ENCODE assay signal across 23 mouse cellular contexts in genomic region chr9:50750706-50751105, GRCm38 (mm10). TPM values are rescaled to one million over a fixed set of nuclear protein-coding genes. Genes with fewer than 3 reads are reported as not detected.
A peak's percentile ranks its signal among the peaks of the same experiment; 100 is the strongest.
DNase-seq lines count a peak whose midpoint lies in the region; ATAC-seq lines count a peak whose summit lies in the region.
"Had no signal": no experiment of that assay in that cellular context is flagged by ENCODE, and none has a peak within 500 bp of the region (broad histone marks: within the 10 kb centered on the region; RNA-seq: fewer than 3 reads in every experiment).

No protein-coding gene starts in this region.

- H3K27me3 ChIP-seq in heart, embryonic 12.5 days (replicated peaks) = no peaks in the 10 kb centered on the region
- H3K27me3 ChIP-seq in heart, embryonic 16.5 days (ENCODE audit: control insufficient read depth, insufficient read depth, low read length) = no peaks in the 10 kb centered on the region
- H3K27me3 ChIP-seq in liver, embryonic 11.5 days (replicated peaks; ENCODE audit: control insufficient read depth, insufficient read depth, low read length) = peaks cover 9% of the 10 kb centered on the region; the same call in 1 of the 2 replicates
- H3K27me3 ChIP-seq: kidney, embryonic 15.5 days had no signal

- peaks cover 51% of the 10 kb centered on the region for H3K4me1 ChIP-seq in heart, embryonic 12.5 days (replicated peaks)
- H3K4me1 ChIP-seq in heart, embryonic 16.5 days (ENCODE audit: control insufficient read depth, insufficient read depth, low read length) = peaks cover 20% of the 10 kb centered on the region
- H3K4me1 ChIP-seq in liver, embryonic 11.5 days (replicated peaks; ENCODE audit: control insufficient read depth, insufficient read depth, low read length) = 0 out of 2 replicates have a peak, but pooled peaks cover 2% of the 10 kb centered on the region
- H3K4me1 ChIP-seq: liver, embryonic 15.5 days had no signal

- H3K4me3 ChIP-seq in heart, embryonic 12.5 days = peak overlapping the region; percentile 74
- peak overlapping the region; percentile 69 for H3K4me3 ChIP-seq in heart, embryonic 16.5 days (ENCODE audit: low read length)
- no peak overlapping the region for H3K4me3 ChIP-seq in liver, embryonic 11.5 days (ENCODE audit: low read depth, low read length)
- H3K4me3 ChIP-seq: forebrain, embryonic 10.5 days; kidney, embryonic 15.5 days; liver, embryonic 15.5 days; midbrain, embryonic 12.5 days; neural tube, embryonic 13.5 days had no signal

- H3K36me3 ChIP-seq in heart, embryonic 12.5 days = peaks cover 9% of the 10 kb centered on the region
- H3K36me3 ChIP-seq in heart, embryonic 16.5 days (ENCODE audit: control insufficient read depth, insufficient read depth) = peaks cover 4% of the 10 kb centered on the region; the same call in 1 of the 2 replicates
- no peaks in the 10 kb centered on the region for H3K36me3 ChIP-seq in liver, embryonic 11.5 days (ENCODE audit: control insufficient read depth, insufficient read depth, low read length)
- H3K36me3 ChIP-seq: forebrain, embryonic 10.5 days; kidney, embryonic 15.5 days; liver, embryonic 15.5 days; midbrain, embryonic 12.5 days; neural tube, embryonic 13.5 days had no signal

- peak overlapping the region; percentile 99 for H3K27ac ChIP-seq in heart, embryonic 12.5 days (ENCODE audit: poor library complexity, severe bottlenecking)
- peak overlapping the region; percentile 99 for H3K27ac ChIP-seq in heart, embryonic 16.5 days (ENCODE audit: low read length)
- H3K27ac ChIP-seq in liver, embryonic 11.5 days (ENCODE audit: low read depth, low read length) = no peak overlapping the region
- H3K27ac ChIP-seq: forebrain, embryonic 10.5 days; hindbrain, embryonic 14.5 days; kidney, embryonic 15.5 days; liver, embryonic 15.5 days; midbrain, embryonic 12.5 days; neural tube, embryonic 13.5 days had no signal

- H3K9ac ChIP-seq in heart, embryonic 12.5 days = peak overlapping the region; percentile 93
- peak overlapping the region; percentile 72 for H3K9ac ChIP-seq in heart, embryonic 16.5 days (ENCODE audit: low read length)
- no peak overlapping the region for H3K9ac ChIP-seq in liver, embryonic 11.5 days (ENCODE audit: low read depth, low read length)
- H3K9ac ChIP-seq: forebrain, postnatal 0 days; hindbrain, embryonic 14.5 days; kidney, embryonic 15.5 days; liver, embryonic 15.5 days; midbrain, embryonic 12.5 days; neural tube, embryonic 13.5 days had no signal

- H3K4me2 ChIP-seq in heart, embryonic 12.5 days = peak overlapping the region; percentile 66
- H3K4me2 ChIP-seq in heart, embryonic 16.5 days (ENCODE audit: low read depth, low read length) = peak overlapping the region; percentile 73
- H3K4me2 ChIP-seq in liver, embryonic 11.5 days = no peak overlapping the region
- H3K4me2 ChIP-seq: hindbrain, embryonic 14.5 days; kidney, embryonic 15.5 days; liver, embryonic 15.5 days; midbrain, embryonic 12.5 days; neural tube, embryonic 13.5 days had no signal

- ATAC-seq in heart, embryonic 12.5 days (ENCODE audit: insufficient number of reproducible peaks, low FRiP score) = no peak
- ATAC-seq in heart, embryonic 16.5 days (replicated peaks; ENCODE audit: extremely low read depth, insufficient read depth, low FRiP score) = no peak
- no peak for ATAC-seq in liver, embryonic 11.5 days (replicated peaks; ENCODE audit: low FRiP score)
- ATAC-seq: activated CD4-positive, CD25-positive, alpha-beta regulatory T cell, adult 4 months; forebrain, postnatal 0 days had no signal

- DNase-seq in heart, postnatal 14 days = no peak
- peak; percentile 51 for DNase-seq in lung, postnatal 10 days
- no peak for DNase-seq in lung, postnatal 4 days
- no peak for DNase-seq in adrenal gland, postnatal 4 days (ENCODE audit: low spot score in 2 of 2)
- DNase-seq in liver, embryonic 11.5 days (ENCODE audit: low spot score) = no peak
- DNase-seq: adrenal gland, postnatal 10 days; cerebellum, adult 11-12 months; embryo, embryonic 11 days; forebrain, postnatal 0 days; kidney, postnatal 4 days; right cerebral cortex, adult 18-20 months; thymus, postnatal 14 days had no signal

- no peaks in the 10 kb centered on the region for H3K9me3 ChIP-seq in heart, embryonic 12.5 days (replicated peaks)
- no peaks in the 10 kb centered on the region for H3K9me3 ChIP-seq in heart, embryonic 16.5 days (replicated peaks; ENCODE audit: control insufficient read depth, low read length)
- H3K9me3 ChIP-seq in liver, embryonic 11.5 days (ENCODE audit: control insufficient read depth, low read length) = no peaks in the 10 kb centered on the region
- H3K9me3 ChIP-seq: forebrain, embryonic 10.5 days; kidney, embryonic 15.5 days; liver, embryonic 15.5 days; midbrain, embryonic 12.5 days; neural tube, embryonic 13.5 days had no signal

- WGBS in heart, embryonic 12.5 days = 42% methylated on average over 6 of the region's 6 CpGs
- WGBS in heart, embryonic 16.5 days = 41% methylated on average over 6 of the region's 6 CpGs
- WGBS in liver, embryonic 11.5 days = 84% methylated on average over 6 of the region's 6 CpGs

- intact Hi-C loops in heart, postnatal 14 days (cut with DNase I) = no loop called here

RNA-seq across cellular contexts. Expression of gene Cryab, which starts 0.4 kb away (rescaled TPM):
- polyA plus RNA-seq in heart, embryonic 12.5 days (2016; fragmentation: Nextera tagmentation; extraction: Ambion mirVana) = 1,032 and 1,048 TPM in 2 replicates
- total RNA-seq in heart, postnatal 14 days (2021) = 1,000 to 10,000 TPM; 1,337 to 1,386 TPM
- 1,241 and 1,315 TPM in 2 replicates for polyA plus RNA-seq in heart, embryonic 16.5 days (2015; fragmentation: Nextera tagmentation; extraction: Ambion mirVana)
- total RNA-seq in adrenal gland, postnatal 4 days (2021) = 10 to 100 TPM; 47.8 to 84.1 TPM
- 8.0 and 13.7 TPM in 2 replicates for polyA plus RNA-seq in liver, embryonic 11.5 days (2014; fragmentation: Nextera tagmentation; extraction: Ambion mirVana)
- total RNA-seq: granulocyte monocyte progenitor cell, adult 5-6 weeks; monocyte, adult 5-6 weeks had no signal

RNA-seq across cellular contexts. Expression of gene Hspb2, which starts 1.4 kb away (rescaled TPM):
- polyA plus RNA-seq in heart, embryonic 12.5 days (2016; fragmentation: Nextera tagmentation; extraction: Ambion mirVana) = 284 and 285 TPM in 2 replicates
- total RNA-seq in heart, postnatal 14 days (2021) = 100 to 1,000 TPM; 128 to 131 TPM
- polyA plus RNA-seq in heart, embryonic 16.5 days (2015; fragmentation: Nextera tagmentation; extraction: Ambion mirVana) = 242 and 286 TPM in 2 replicates
- 1 to 10 TPM; 4.8 to 7.6 TPM for total RNA-seq in adrenal gland, postnatal 4 days (2021)
- 1.3 and 2.3 TPM in 2 replicates for polyA plus RNA-seq in liver, embryonic 11.5 days (2014; fragmentation: Nextera tagmentation; extraction: Ambion mirVana)
- total RNA-seq: granulocyte monocyte progenitor cell, adult 5-6 weeks; monocyte, adult 5-6 weeks had no signal

RNA-seq across cellular contexts. Expression of gene 2310030G06Rik, which starts 4.4 kb away (rescaled TPM):
- 9.5 and 13.2 TPM in 2 replicates for polyA plus RNA-seq in heart, embryonic 12.5 days (2016; fragmentation: Nextera tagmentation; extraction: Ambion mirVana)
- 1 to 10 TPM; 2.0 to 3.2 TPM for total RNA-seq in heart, postnatal 14 days (2021)
- polyA plus RNA-seq in heart, embryonic 16.5 days (2015; fragmentation: Nextera tagmentation; extraction: Ambion mirVana) = 7.9 and 9.8 TPM in 2 replicates
- 10 to 100 TPM; 11.2 to 11.4 TPM for total RNA-seq in adrenal gland, postnatal 4 days (2021)
- polyA plus RNA-seq in liver, embryonic 11.5 days (2014; fragmentation: Nextera tagmentation; extraction: Ambion mirVana) = 2.6 and 4.5 TPM in 2 replicates
- total RNA-seq: granulocyte monocyte progenitor cell, adult 5-6 weeks; monocyte, adult 5-6 weeks had no signal
- polyA plus RNA-seq: activated CD4-positive, CD25-positive, alpha-beta regulatory T cell, adult 4 months had no signal

RNA-seq across cellular contexts. Expression of gene Dixdc1, which starts 11.4 kb away (rescaled TPM):
- 9.2 and 10.8 TPM in 2 replicates for polyA plus RNA-seq in heart, embryonic 12.5 days (2016; fragmentation: Nextera tagmentation; extraction: Ambion mirVana)
- 1 to 10 TPM; 4.0 to 6.2 TPM for total RNA-seq in heart, postnatal 14 days (2021)
- 8.6 and 10.3 TPM in 2 replicates for polyA plus RNA-seq in heart, embryonic 16.5 days (2015; fragmentation: Nextera tagmentation; extraction: Ambion mirVana)
- 10 to 100 TPM; 16.0 to 19.7 TPM for total RNA-seq in adrenal gland, postnatal 4 days (2021)
- polyA plus RNA-seq in liver, embryonic 11.5 days (2014; fragmentation: Nextera tagmentation; extraction: Ambion mirVana) = 2.3 and 3.5 TPM in 2 replicates

RNA-seq across cellular contexts. Expression of gene Fdxacb1, which starts 17.3 kb away (rescaled TPM):
- polyA plus RNA-seq in heart, embryonic 12.5 days (2016; fragmentation: Nextera tagmentation; extraction: Ambion mirVana) = 8.0 and 10.3 TPM in 2 replicates
- 1 to 10 TPM; 5.7 to 6.0 TPM for total RNA-seq in heart, postnatal 14 days (2021)
- polyA plus RNA-seq in heart, embryonic 16.5 days (2015; fragmentation: Nextera tagmentation; extraction: Ambion mirVana) = 10.7 and 11.0 TPM in 2 replicates
- 1 to 10 TPM; 8.2 to 9.7 TPM for total RNA-seq in adrenal gland, postnatal 4 days (2021)
- polyA plus RNA-seq in liver, embryonic 11.5 days (2014; fragmentation: Nextera tagmentation; extraction: Ambion mirVana) = 15.7 and 16.0 TPM in 2 replicates

Comparison
In these comparisons a context has a peak if more than half of its experiments do, and no peak if none do; other contexts are left out.
1. RNA of gene Cryab, which starts 0.4 kb away (polyA plus RNA-seq): 1,241 to 1,315 TPM in heart, embryonic 16.5 days and 1,032 to 1,048 TPM in heart, embryonic 12.5 days; 8.0 to 13.7 TPM in liver, embryonic 11.5 days; every median in the first group is over 10 times any median in the second.
2. RNA of gene Hspb2, which starts 1.4 kb away (polyA plus RNA-seq): 284 to 285 TPM in heart, embryonic 12.5 days and 242 to 286 TPM in heart, embryonic 16.5 days; 1.3 to 2.3 TPM in liver, embryonic 11.5 days; every median in the first group is over 10 times any median in the second.